19 mouse cellular contexts compared by ENCODE assay signal in the genomic region with DNA sequence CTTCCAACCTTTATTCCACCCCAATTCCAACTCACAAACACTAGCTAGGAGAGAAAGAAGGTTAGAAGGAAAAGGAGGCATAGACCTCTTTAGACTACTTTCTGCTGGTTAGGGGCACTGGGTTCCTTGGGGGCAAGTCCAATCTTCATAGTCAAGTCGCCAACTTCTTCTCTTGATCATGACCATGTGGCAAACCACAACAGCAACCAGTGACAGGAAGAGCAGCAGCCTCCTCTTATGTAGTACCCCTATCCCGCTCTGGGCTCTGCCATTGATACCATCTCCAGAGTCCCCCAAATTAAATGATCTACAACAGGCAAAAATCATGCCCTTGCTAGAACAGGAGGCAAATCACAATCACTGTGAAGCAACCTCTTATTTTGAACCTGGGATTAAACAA. TPM values are rescaled to one million over a fixed set of nuclear protein-coding genes. Genes with fewer than 3 reads are reported as not detected.
"Had no signal": no experiment of that assay in that cellular context is flagged by ENCODE, and none has a peak within 500 bp of the region (broad histone marks: within the 10 kb centered on the region; RNA-seq: fewer than 3 reads in every experiment).

No protein-coding gene starts in this region.

- DNase-seq: cerebellum, adult 2 months; cerebellum, adult 8-10 months; cerebellum, adult 9-10 months; cerebellum, adult 9-11 months; gastrocnemius, adult 2 months; gastrocnemius, postnatal 14 days; gastrocnemius, postnatal 25 days; gastrocnemius, postnatal 36 days; heart, adult 2 months had no signal

- ATAC-seq: forebrain, embryonic 15.5 days; forebrain, embryonic 16.5 days had no signal

RNA-seq across cellular contexts. Expression of a gene that starts 3.6 kb away (rescaled TPM):
- total RNA-seq: forebrain, postnatal 0 days; gastrocnemius, adult 8-10 months; gastrocnemius, postnatal 10 days; gastrocnemius, postnatal 14 days; gastrocnemius, postnatal 36 days had no signal

RNA-seq across cellular contexts. Expression of a gene that starts 8.4 kb away (rescaled TPM):
- total RNA-seq: forebrain, postnatal 0 days; gastrocnemius, adult 18-20 months; gastrocnemius, adult 2 months; gastrocnemius, adult 8-10 months; gastrocnemius, postnatal 10 days; gastrocnemius, postnatal 14 days; gastrocnemius, postnatal 25 days; gastrocnemius, postnatal 36 days; gastrocnemius, postnatal 4 days; granulocyte monocyte progenitor cell, adult 5-6 weeks; heart, adult 18-20 months; heart, adult 2 months; heart, adult 8-10 months had no signal

RNA-seq across cellular contexts. Expression of a gene that starts 38.2 kb away (rescaled TPM):
- total RNA-seq: gastrocnemius, adult 18-20 months; gastrocnemius, adult 2 months; gastrocnemius, adult 8-10 months; gastrocnemius, postnatal 10 days; gastrocnemius, postnatal 14 days; gastrocnemius, postnatal 25 days; gastrocnemius, postnatal 36 days; gastrocnemius, postnatal 4 days; granulocyte monocyte progenitor cell, adult 5-6 weeks; heart, adult 18-20 months; heart, adult 2 months; heart, adult 8-10 months had no signal
